Mouse (Mus musculus): ENCODE data around the gene Gm7030. TPM values are rescaled to one million over a fixed set of nuclear protein-coding genes. Genes with fewer than 3 reads are reported as not detected.
A peak's percentile ranks its signal among the peaks of the same experiment; 100 is the strongest.
"Not testable (repeated sequence)": the region's sequence is repeated elsewhere in the genome, so short reads cannot be mapped to it uniquely, and the experiment has no call there.

Gm7030 gene
- polyA plus RNA-seq, 1 experiment from 2014 or later, result not detected

DNA sequence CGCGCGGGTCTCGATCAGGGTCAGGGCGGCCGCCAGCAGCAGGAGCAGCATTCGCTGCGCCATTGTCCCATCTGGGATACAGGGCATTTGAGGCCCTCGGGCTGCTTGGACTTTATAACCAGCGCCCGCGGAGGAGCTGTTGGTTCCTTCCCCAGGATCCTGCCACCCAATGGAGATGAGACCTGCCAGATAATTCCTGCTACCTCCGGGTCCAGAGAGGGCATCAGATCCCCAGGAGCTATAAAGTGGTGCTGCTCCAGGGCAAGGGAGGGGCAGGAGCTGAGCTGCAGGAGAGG lies 16.6 kb upstream of the Gm7030 start:
- not testable (repeated sequence) for ATAC-seq (ENCODE audit: low FRiP score, low TSS enrichment); H3K9ac ChIP-seq (ENCODE audit: low read depth, low read length); H3K9me3 ChIP-seq (ENCODE audit: control insufficient read depth, low read length); H3K27ac ChIP-seq (ENCODE audit: low read depth, low read length); H3K36me3 ChIP-seq (ENCODE audit: control insufficient read depth, insufficient read depth, low read length); H3K4me1 ChIP-seq (ENCODE audit: control insufficient read depth, insufficient read depth, low read length)
- H3K4me2 ChIP-seq (replicated peaks; ENCODE audit: low read depth, low read length), result peak overlapping the region; percentile 41; the same call in 1 of the 2 replicates
- H3K27me3 ChIP-seq (ENCODE audit: control insufficient read depth, insufficient read depth, low read length), result peaks cover 55% of the 10 kb centered on the region
- 1% methylated on average over 11 of the region's 13 CpGs for WGBS
- peak overlapping the region; percentile 33 for H3K4me3 ChIP-seq (ENCODE audit: low read length)

DNA sequence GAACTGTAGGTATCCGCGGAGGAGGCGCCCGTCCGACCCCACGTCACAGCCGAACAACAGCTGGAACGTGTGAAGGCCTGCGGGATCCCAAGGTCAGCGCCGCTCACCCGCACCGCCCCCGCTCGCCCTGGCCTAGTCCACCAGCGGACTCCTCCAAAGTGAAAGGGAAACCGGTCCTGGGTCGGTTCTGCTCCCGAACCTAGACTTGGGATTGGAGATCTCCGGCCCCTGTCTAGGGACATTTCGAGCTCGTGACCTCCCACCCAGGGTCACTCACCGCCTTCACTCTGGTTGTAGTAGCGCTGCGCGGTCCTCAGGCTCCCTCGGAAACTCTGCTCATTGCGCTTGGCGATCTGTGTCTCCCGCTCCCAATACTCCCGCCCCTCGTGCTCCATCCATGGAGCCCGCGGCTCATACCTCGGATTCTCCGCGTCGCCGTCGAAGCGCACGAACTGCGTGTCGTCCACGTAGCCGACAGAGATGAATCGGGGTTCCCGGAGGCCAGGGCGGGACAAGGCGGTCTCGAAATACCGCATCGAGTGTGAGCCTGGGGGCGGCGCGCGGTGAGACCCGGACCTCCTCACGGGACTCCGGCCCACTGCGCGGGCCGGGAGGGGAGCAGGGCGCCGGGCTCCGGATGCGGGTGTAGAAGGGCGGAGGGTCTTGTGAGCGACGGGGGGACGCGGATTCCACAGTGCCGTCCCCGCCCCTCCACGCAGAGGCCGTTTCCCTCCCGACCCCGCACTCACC lies 16.1 kb upstream of the Gm7030 start:
- H3K4me2 ChIP-seq (replicated peaks; ENCODE audit: low read depth, low read length), result peak overlapping the region; percentile 41
- 2% methylated on average over 70 of the region's 78 CpGs for WGBS
- H3K4me1 ChIP-seq (ENCODE audit: control insufficient read depth, insufficient read depth, low read length), result peaks cover 6% of the 10 kb centered on the region; the same call in 1 of the 2 replicates
- peak overlapping the region; percentile 33 for H3K4me3 ChIP-seq (ENCODE audit: low read length)
- ATAC-seq (ENCODE audit: low FRiP score, low TSS enrichment), result no peak
- no peaks in the 10 kb centered on the region for H3K36me3 ChIP-seq (ENCODE audit: control insufficient read depth, insufficient read depth, low read length)
- no peak overlapping the region for H3K9ac ChIP-seq (ENCODE audit: low read depth, low read length)
- H3K9me3 ChIP-seq (ENCODE audit: control insufficient read depth, low read length), result no peaks in the 10 kb centered on the region
- H3K27ac ChIP-seq (ENCODE audit: low read depth, low read length), result no peak overlapping the region
- H3K27me3 ChIP-seq (ENCODE audit: control insufficient read depth, insufficient read depth, low read length), result peaks cover 55% of the 10 kb centered on the region

DNA sequence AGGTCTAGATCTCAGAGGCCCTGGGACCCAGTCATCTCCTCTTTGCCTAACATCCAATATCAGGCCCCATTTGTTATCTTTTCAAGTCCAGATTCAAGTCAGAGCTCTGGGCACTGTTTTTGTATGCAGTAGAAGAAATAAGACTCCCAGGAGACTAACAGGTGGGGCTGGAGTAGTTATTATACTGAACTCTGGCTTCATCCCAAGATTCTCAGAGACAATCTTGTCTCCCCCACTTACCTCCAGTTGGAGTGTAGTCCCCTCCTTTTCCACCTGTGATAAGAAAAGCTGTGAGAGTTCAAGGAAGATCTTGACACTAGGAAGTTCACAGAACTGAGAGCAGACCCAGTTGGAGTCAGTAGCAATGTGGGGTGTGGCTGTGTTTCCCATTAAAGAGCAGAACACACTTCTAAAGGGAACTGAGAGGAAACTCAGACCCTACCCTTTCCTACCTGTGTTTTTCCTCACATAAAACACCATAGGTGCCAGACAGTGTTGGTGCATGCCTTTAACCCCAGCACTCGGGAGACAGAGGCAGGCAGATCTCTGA lies 7.1 kb upstream of the Gm7030 start:
- not testable (repeated sequence) for H3K4me1 ChIP-seq (ENCODE audit: control insufficient read depth, insufficient read depth, low read length); H3K4me2 ChIP-seq (replicated peaks; ENCODE audit: low read depth, low read length); H3K36me3 ChIP-seq (ENCODE audit: control insufficient read depth, insufficient read depth, low read length); H3K9me3 ChIP-seq (ENCODE audit: control insufficient read depth, low read length); H3K9ac ChIP-seq (ENCODE audit: low read depth, low read length); H3K27ac ChIP-seq (ENCODE audit: low read depth, low read length); H3K4me3 ChIP-seq (ENCODE audit: low read length); ATAC-seq (ENCODE audit: low FRiP score, low TSS enrichment)
- peaks cover 13% of the 10 kb centered on the region; the same call in 1 of the 2 replicates for H3K27me3 ChIP-seq (ENCODE audit: control insufficient read depth, insufficient read depth, low read length)
- WGBS, result 90% methylated on average over 1 of the region's 1 CpGs

DNA sequence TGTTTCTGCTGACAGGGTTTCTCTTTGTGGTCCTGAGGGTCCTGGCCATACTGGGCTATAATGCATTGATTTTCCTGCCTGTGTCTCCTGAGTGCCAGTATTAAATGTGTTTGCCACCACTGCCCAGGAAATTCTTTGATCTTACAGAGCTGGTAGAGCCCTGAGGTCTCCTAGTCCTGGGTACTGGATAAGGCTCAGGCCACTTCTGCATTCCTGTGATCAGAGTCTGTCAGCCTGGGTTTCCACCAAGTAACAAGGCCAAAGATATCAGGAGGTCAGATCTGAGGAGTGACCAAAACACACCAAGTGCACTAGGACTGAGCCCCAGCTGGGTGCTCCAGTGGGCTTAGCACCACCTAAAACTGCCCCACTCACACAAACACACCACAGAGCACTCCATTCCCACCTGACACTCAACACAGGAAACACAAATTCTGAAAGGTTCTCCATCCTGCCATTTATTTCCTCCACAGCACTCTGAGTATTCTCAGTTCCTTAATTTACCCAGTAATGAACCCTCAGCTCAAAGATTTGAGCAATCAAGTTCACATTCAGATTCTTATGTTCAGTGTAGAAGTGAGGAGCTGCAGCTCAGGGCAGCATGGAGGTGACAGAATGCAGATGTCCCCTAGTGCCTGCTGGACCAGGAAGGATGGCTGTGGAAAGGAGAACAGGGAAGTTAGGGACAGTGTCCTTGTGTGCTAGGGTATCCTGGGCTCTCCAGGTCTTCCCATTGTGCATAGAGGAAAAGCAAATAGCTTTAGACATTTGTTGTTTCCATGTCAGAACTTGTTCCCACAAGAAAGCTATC lies 6.4 kb upstream of the Gm7030 start:
- H3K27me3 ChIP-seq (ENCODE audit: control insufficient read depth, insufficient read depth, low read length); H3K27ac ChIP-seq (ENCODE audit: low read depth, low read length); H3K9ac ChIP-seq (ENCODE audit: low read depth, low read length); H3K4me1 ChIP-seq (ENCODE audit: control insufficient read depth, insufficient read depth, low read length); H3K4me3 ChIP-seq (ENCODE audit: low read length); H3K36me3 ChIP-seq (ENCODE audit: control insufficient read depth, insufficient read depth, low read length); ATAC-seq (ENCODE audit: low FRiP score, low TSS enrichment); H3K9me3 ChIP-seq (ENCODE audit: control insufficient read depth, low read length); H3K4me2 ChIP-seq (replicated peaks; ENCODE audit: low read depth, low read length): not testable (repeated sequence)

DNA sequence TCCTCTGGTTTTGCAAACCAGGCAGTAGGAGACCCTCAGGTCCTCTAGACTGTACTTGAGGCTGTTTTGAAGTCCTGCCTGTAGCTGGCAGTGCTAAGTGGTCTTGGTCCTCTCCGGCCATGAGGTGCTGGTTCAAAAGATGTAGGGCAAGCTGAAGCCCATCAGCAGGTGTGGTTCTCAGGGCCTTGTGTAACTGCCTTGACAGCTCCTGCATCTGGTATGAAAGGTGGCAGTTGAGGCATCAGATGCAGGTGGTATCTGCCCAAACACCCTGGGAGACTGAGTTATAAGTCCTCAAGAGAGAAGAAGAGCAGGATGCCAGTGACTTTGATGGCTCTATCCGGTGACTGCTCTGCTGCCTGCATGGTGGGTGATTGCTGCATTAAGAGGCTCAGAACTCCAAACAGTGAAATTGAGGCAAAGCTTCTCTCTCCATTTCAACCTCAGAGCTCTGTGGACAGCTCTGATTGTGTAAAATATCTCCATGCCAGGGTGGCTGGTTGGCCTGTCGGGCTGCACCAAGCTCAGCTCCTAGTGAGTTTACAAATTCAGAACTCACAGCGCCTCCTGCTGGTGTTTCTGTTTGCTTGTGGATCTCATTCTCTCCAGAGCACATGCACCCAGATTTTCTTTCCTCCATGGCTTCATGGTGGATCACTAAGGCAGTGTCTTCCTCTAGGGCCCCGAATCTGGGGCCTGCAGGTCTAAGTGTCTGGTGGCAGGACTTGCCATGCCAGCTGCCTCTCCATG lies 2.5 kb upstream of the Gm7030 start:
- no peaks in the 10 kb centered on the region for H3K9me3 ChIP-seq (ENCODE audit: control insufficient read depth, low read length)
- H3K4me2 ChIP-seq (replicated peaks; ENCODE audit: low read depth, low read length), result no peak overlapping the region
- H3K9ac ChIP-seq (ENCODE audit: low read depth, low read length), result no peak overlapping the region
- no peak for ATAC-seq (ENCODE audit: low FRiP score, low TSS enrichment)
- no peaks in the 10 kb centered on the region; the same call in 1 of the 2 replicates for H3K27me3 ChIP-seq (ENCODE audit: control insufficient read depth, insufficient read depth, low read length)
- H3K4me1 ChIP-seq (ENCODE audit: control insufficient read depth, insufficient read depth, low read length), result no peaks in the 10 kb centered on the region
- no peaks in the 10 kb centered on the region for H3K36me3 ChIP-seq (ENCODE audit: control insufficient read depth, insufficient read depth, low read length)
- 68% methylated on average over 5 of the region's 5 CpGs for WGBS
- H3K4me3 ChIP-seq (ENCODE audit: low read length), result no peak overlapping the region
- no peak overlapping the region for H3K27ac ChIP-seq (ENCODE audit: low read depth, low read length)

DNA sequence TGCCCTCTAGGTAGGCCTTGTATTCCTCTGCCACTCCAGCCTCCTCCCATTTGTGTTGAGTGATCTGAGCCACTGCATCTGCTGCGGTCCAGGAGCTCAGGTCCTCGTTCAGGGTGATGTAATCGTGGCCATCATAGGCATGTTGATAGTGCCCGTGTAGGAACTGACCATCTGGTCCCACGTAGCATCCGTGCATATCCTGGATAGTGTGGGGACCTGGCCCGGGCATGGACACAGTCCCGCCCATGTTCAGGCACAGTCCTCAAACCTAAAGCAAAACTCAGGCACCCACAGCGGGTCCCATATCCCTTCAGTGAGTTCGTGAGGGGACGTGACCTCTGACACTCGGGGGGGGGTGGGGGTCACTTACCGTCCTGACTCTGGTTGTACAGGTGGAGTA lies 700 bp downstream of the Gm7030 start:
- WGBS, result 55% methylated on average over 10 of the region's 13 CpGs
- H3K9ac ChIP-seq (ENCODE audit: low read depth, low read length); ATAC-seq (ENCODE audit: low FRiP score, low TSS enrichment): not testable (repeated sequence)

DNA sequence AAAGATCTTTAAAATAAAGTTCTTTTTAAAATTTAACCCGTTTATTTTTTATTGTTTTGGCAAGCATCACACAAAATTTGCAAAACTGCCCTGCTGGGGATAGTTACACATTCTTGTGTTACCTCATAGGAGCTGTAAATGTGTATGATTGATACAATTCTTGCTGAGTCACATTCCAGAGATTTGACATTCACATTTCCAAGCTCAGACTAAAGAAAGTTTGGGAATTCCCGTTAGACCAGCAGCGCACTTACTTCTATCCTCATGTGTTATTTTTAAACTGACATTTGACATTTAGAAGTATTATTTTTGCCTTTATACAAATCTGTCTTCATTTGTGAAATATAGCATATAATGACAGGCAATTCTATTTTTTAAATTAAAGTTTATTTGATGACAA lies 5.1 kb downstream of the Gm7030 start:
- H3K36me3 ChIP-seq (ENCODE audit: control insufficient read depth, insufficient read depth, low read length); H3K4me2 ChIP-seq (replicated peaks; ENCODE audit: low read depth, low read length); H3K4me3 ChIP-seq (ENCODE audit: low read length); H3K9ac ChIP-seq (ENCODE audit: low read depth, low read length); H3K9me3 ChIP-seq (ENCODE audit: control insufficient read depth, low read length); H3K4me1 ChIP-seq (ENCODE audit: control insufficient read depth, insufficient read depth, low read length); ATAC-seq (ENCODE audit: low FRiP score, low TSS enrichment); H3K27ac ChIP-seq (ENCODE audit: low read depth, low read length): not testable (repeated sequence)
- H3K27me3 ChIP-seq (ENCODE audit: control insufficient read depth, insufficient read depth, low read length), result peaks cover 17% of the 10 kb centered on the region
- WGBS, result 71% methylated on average over 3 of the region's 3 CpGs

More for the DNA sequence above, 700 bp downstream of the Gm7030 start:
- not testable (repeated sequence) for H3K27me3 ChIP-seq (ENCODE audit: control insufficient read depth, insufficient read depth, low read length); H3K4me1 ChIP-seq (ENCODE audit: control insufficient read depth, insufficient read depth, low read length); H3K27ac ChIP-seq (ENCODE audit: low read depth, low read length); H3K4me3 ChIP-seq (ENCODE audit: low read length); H3K36me3 ChIP-seq (ENCODE audit: control insufficient read depth, insufficient read depth, low read length); H3K4me2 ChIP-seq (replicated peaks; ENCODE audit: low read depth, low read length); H3K9me3 ChIP-seq (ENCODE audit: control insufficient read depth, low read length)

DNA sequence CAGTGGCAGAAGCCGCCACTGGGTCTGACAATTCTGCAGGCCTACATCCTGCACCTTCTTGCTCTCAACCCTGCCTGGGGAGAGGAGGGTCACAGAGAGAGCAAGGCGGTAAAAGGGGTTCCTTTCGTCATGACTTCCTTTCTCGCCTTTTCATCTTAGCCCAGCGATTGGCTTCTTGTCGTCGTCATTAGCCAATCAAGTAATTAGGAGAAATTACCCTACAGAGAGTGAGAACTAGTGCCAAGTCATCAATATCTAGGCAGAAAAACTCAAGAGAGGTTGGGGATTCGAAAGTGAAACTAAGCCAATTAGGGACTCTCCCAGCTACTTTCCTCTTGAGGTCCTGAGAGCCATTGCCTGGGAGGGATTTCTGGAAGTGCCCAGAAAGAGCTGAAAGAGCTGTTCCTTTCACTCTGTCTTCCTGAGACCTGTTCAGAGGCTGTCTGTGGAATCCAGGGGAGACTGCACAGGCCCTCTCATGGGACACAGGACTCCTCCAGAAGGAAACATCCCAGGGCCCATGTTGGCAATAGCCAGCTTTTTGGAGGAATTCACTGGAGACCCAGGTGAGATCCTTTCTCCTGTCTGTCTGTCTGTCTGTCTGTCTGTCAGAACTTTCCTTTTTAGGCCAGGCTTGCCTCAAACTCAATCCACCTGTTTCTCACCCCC lies 7.7 kb downstream of the Gm7030 start, which contains the start of gene Gm19684:
Gene Gm19684, plus strand, starts transcription at position 327 of the 669 bp plus-strand sequence.
- WGBS, result 2% methylated on average over 8 of the region's 8 CpGs
- not testable (repeated sequence) for H3K27ac ChIP-seq (ENCODE audit: low read depth, low read length); H3K4me1 ChIP-seq (ENCODE audit: control insufficient read depth, insufficient read depth, low read length); H3K4me3 ChIP-seq (ENCODE audit: low read length); H3K36me3 ChIP-seq (ENCODE audit: control insufficient read depth, insufficient read depth, low read length); H3K9ac ChIP-seq (ENCODE audit: low read depth, low read length); H3K9me3 ChIP-seq (ENCODE audit: control insufficient read depth, low read length)
- peak; percentile 66; the same call in 1 of the 2 replicates for ATAC-seq (ENCODE audit: low FRiP score, low TSS enrichment)
- 0 out of 2 replicates have a peak within 1 kb of the TSS, but pooled peaks have one; percentile 12 for H3K4me2 ChIP-seq (replicated peaks; ENCODE audit: low read depth, low read length)
- peaks cover 18% of the 10 kb centered on the region for H3K27me3 ChIP-seq (ENCODE audit: control insufficient read depth, insufficient read depth, low read length)
